Mouse (Mus musculus): Measurements from ENCODE around the gene Stat4. TPM values are rescaled to one million over a fixed set of nuclear protein-coding genes. Genes with fewer than 3 reads are reported as not detected.

The Stat4 gene
- polyA plus RNA-seq, 1 experiment, result 6.0 TPM

DNA sequence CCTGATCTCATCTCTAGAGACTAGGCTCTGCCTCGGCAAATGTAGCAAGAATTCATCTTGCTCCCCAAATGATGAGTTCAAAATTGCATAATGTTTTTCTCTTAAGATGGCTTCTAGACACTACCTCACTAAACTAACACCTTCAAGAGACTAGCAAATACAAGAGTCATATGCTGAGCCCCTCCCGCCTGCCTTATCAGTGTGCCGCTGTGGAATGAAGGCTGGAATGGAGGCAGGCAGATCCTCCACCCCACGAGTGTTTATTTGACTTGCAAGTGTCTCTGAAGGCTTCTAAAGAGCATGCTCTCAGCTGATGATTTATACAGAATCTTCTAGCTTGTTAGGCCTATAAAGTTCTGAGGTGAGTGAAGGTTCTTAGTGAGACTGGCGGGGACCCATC, 11.4 kb upstream of the Stat4 start:
- Histone ChIP-seq H3K27me3 (ENCODE audit: control insufficient read depth, insufficient read depth, low read length) (no peaks in the 10 kb centered on the region), H3K27ac (ENCODE audit: insufficient read depth, low read length) (no peak overlapping the region), H3K4me3 (ENCODE audit: extremely low read depth, insufficient read depth, insufficient read length) (no peak overlapping the region), H3K4me1 (ENCODE audit: control insufficient read depth, insufficient read depth, insufficient read length) (no peaks in the 10 kb centered on the region), H3K36me3 (ENCODE audit: control insufficient read depth, insufficient read depth, low read length) (no peaks in the 10 kb centered on the region)
- 81% methylated on average over 5 of the region's 5 CpGs for WGBS
- TF ChIP-seq CTCF (IDR thresholded peaks at IDR 0.05; ENCODE audit: extremely low read depth, insufficient read depth, insufficient read length, insufficient replicate concordance), result no peak
- no peak for TF ChIP-seq POLR2A (IDR thresholded peaks at IDR 0.05; ENCODE audit: low read depth, low read length)
- DNase-seq (ENCODE audit: low read depth in 1 of 2, low spot score in 2 of 2), result no peak

DNA sequence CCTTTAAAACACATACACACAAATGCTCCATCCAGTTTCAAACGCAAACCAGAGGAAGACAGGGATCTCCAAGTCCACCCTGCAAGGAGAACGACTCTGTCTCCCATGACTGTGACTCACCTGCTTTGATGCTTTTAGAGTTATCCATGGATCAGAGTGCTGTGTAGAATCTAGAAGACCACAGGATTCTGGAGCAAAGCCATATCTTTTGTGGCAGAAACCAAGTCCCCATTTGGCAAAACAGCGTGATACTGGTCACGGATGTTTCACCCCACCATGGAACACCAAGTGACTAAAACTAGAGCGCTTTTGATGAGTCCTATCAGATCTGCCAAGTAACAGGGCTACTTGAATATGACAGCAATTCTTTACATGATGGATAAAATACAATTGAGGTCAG, 7.9 kb upstream of the Stat4 start:
- 94% methylated on average over 5 of the region's 5 CpGs for WGBS
- H3K4me3 ChIP-seq (ENCODE audit: extremely low read depth, insufficient read depth, insufficient read length), result no peak overlapping the region
- no peak for DNase-seq (ENCODE audit: low read depth in 1 of 2, low spot score in 2 of 2)
- H3K27ac ChIP-seq (ENCODE audit: insufficient read depth, low read length), result no peak overlapping the region
- no peaks in the 10 kb centered on the region for H3K27me3 ChIP-seq (ENCODE audit: control insufficient read depth, insufficient read depth, low read length)
- TF ChIP-seq CTCF (IDR thresholded peaks at IDR 0.05; ENCODE audit: extremely low read depth, insufficient read depth, insufficient read length, insufficient replicate concordance) (no peak), POLR2A (IDR thresholded peaks at IDR 0.05; ENCODE audit: low read depth, low read length) (no peak)
- H3K4me1 ChIP-seq (ENCODE audit: control insufficient read depth, insufficient read depth, insufficient read length), result no peaks in the 10 kb centered on the region
- H3K36me3 ChIP-seq (ENCODE audit: control insufficient read depth, insufficient read depth, low read length), result no peaks in the 10 kb centered on the region

DNA sequence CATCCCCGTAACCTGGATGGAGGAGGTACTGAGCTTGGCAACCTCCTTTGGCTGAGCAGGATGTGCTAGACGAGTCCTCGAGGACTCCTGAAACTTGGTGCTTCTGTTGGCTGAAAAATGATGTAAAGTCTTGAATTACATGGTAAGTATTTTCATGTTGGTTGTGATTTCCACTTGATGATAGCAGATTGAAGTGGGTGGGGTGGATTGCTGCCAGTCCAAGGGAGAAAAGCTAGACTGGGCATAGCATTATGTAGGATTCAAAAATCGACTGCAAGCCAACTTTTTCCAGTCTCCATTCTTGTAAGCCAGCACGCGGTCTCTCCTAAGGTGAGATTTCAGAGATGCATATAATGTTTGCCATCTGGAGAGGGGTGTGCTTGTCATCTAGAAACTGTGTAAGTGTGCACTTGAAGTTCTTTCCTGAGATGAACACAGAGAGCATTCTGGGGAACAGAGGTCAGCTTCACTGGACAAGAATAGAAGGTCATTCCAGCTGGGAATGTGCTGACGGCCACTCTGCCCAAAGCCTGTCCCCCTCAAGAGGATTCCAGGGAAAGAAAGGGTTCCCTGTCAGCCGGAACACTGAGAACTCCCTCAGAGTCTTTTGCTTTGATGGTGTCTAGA, 5.1 kb downstream of the Stat4 start:
- Histone ChIP-seq H3K36me3 (ENCODE audit: control insufficient read depth, insufficient read depth, low read length) (no peaks in the 10 kb centered on the region), H3K4me3 (ENCODE audit: extremely low read depth, insufficient read depth, insufficient read length) (no peak overlapping the region), H3K4me1 (ENCODE audit: control insufficient read depth, insufficient read depth, insufficient read length) (no peaks in the 10 kb centered on the region), H3K27me3 (ENCODE audit: control insufficient read depth, insufficient read depth, low read length) (no peaks in the 10 kb centered on the region), H3K27ac (ENCODE audit: insufficient read depth, low read length) (no peak overlapping the region)
- no peak for DNase-seq (ENCODE audit: low read depth in 1 of 2, low spot score in 2 of 2)
- no peak for TF ChIP-seq POLR2A (IDR thresholded peaks at IDR 0.05; ENCODE audit: low read depth, low read length)
- no peak for TF ChIP-seq CTCF (IDR thresholded peaks at IDR 0.05; ENCODE audit: extremely low read depth, insufficient read depth, insufficient read length, insufficient replicate concordance)
- WGBS, result 85% methylated on average over 8 of the region's 8 CpGs

DNA sequence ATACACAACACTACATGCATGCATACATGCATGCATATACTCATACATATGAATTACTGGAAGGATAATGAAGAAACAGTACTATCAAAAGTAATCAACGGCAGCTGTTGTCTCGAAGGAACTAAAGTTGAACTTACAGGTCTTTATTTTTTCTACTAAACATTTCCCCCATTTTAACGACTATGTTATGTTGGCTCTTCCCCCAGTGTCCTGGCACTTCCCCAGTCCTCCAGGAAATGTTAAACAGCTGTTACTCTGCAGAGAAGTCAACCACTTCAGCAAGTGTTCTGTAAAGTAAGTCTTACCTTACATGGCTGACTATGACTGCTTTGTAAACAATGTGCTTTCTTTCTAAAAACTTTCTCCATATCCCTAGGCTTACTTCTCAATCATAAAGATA, 9.1 kb downstream of the Stat4 start:
- no peak for DNase-seq (ENCODE audit: low read depth in 1 of 2, low spot score in 2 of 2)
- Histone ChIP-seq H3K27me3 (ENCODE audit: control insufficient read depth, insufficient read depth, low read length) (no peaks in the 10 kb centered on the region), H3K4me3 (ENCODE audit: extremely low read depth, insufficient read depth, insufficient read length) (no peak overlapping the region), H3K27ac (ENCODE audit: insufficient read depth, low read length) (no peak overlapping the region), H3K4me1 (ENCODE audit: control insufficient read depth, insufficient read depth, insufficient read length) (no peaks in the 10 kb centered on the region), H3K36me3 (ENCODE audit: control insufficient read depth, insufficient read depth, low read length) (no peaks in the 10 kb centered on the region)
- no peak for TF ChIP-seq CTCF (IDR thresholded peaks at IDR 0.05; ENCODE audit: extremely low read depth, insufficient read depth, insufficient read length, insufficient replicate concordance)
- TF ChIP-seq POLR2A (IDR thresholded peaks at IDR 0.05; ENCODE audit: low read depth, low read length), result no peak
- WGBS, result 24% methylated on average over 3 of the region's 3 CpGs

DNA sequence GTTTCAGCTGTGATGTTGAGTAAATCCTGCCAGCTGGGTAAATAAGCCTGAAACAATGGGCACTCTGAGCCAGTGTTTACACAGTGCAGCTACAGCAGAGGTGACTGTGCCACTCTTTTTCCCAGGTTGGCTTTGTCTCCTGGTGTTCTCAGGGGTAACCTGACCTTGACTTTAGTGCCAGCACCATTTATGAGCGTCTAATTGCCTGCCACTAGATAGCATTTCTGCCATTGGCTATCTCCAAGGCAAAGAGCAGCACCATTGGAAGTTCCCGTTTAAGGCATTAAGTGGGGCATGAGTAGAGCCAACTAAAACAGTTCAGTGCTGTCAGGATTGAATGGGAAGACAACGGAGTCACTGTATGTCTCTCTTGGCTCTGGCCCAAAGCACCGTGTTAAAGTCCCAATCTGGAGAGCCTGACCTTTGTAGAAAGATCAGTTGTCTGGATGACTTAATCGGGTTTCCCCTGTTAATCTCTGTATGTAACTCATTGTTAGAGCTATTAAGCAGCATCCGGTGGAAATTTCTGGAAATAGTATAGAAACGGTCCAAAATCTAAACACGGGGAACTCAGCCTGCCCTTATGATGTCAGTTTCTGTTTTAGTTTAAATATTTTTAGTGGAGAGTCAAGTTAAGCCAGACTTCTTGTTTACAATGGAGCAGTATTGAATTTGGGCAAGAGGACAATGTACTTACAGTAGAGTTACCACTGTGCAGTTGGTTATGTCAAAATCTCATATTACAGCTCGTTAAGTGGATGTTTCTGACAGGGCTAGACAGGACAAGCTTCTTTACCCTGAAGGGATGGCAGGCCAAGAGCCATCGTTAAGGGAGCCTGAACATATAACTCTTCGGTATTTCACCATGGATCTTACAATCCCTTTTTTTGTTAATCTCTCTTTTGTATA, 10.1 kb downstream of the Stat4 start:
- Histone ChIP-seq H3K4me3 (ENCODE audit: extremely low read depth, insufficient read depth, insufficient read length) (no peak overlapping the region), H3K27ac (ENCODE audit: insufficient read depth, low read length) (no peak overlapping the region), H3K4me1 (ENCODE audit: control insufficient read depth, insufficient read depth, insufficient read length) (no peaks in the 10 kb centered on the region), H3K36me3 (ENCODE audit: control insufficient read depth, insufficient read depth, low read length) (no peaks in the 10 kb centered on the region), H3K27me3 (ENCODE audit: control insufficient read depth, insufficient read depth, low read length) (no peaks in the 10 kb centered on the region)
- 79% methylated on average over 11 of the region's 11 CpGs for WGBS
- no peak for DNase-seq (ENCODE audit: low read depth in 1 of 2, low spot score in 2 of 2)
- TF ChIP-seq POLR2A (IDR thresholded peaks at IDR 0.05; ENCODE audit: low read depth, low read length) (no peak), CTCF (IDR thresholded peaks at IDR 0.05; ENCODE audit: extremely low read depth, insufficient read depth, insufficient read length, insufficient replicate concordance) (no peak)

DNA sequence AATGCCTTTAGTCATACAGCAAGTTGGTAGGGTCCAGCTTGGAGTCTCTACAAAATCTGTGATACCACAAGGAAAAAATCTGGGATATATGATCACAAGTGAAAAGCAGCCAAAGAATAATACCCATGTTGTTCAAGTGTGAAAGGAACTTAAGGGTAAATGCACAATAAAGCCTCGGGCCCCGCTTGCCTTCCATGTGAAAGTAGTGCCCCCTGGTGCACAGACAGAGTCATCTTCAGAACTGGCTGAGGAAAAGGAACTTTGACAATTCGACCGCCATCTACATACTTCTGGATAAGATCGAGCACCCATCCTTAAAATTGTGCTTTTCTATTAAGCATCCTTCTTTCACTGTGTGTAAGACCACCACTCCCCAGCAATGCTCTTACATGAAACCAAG, 11.6 kb downstream of the Stat4 start:
- Histone ChIP-seq H3K36me3 (ENCODE audit: control insufficient read depth, insufficient read depth, low read length) (no peaks in the 10 kb centered on the region), H3K27ac (ENCODE audit: insufficient read depth, low read length) (no peak overlapping the region), H3K4me1 (ENCODE audit: control insufficient read depth, insufficient read depth, insufficient read length) (no peaks in the 10 kb centered on the region), H3K4me3 (ENCODE audit: extremely low read depth, insufficient read depth, insufficient read length) (no peak overlapping the region), H3K27me3 (ENCODE audit: control insufficient read depth, insufficient read depth, low read length) (no peaks in the 10 kb centered on the region)
- TF ChIP-seq CTCF (IDR thresholded peaks at IDR 0.05; ENCODE audit: extremely low read depth, insufficient read depth, insufficient read length, insufficient replicate concordance) (peak; percentile 58; the same call in 1 of the 2 replicates), POLR2A (IDR thresholded peaks at IDR 0.05; ENCODE audit: low read depth, low read length) (no peak)
- WGBS, result 29% methylated on average over 5 of the region's 5 CpGs
- peak in 1 of 2 experiments; percentile 43 for DNase-seq (ENCODE audit: low read depth in 1 of 2, low spot score in 2 of 2)
